Mouse (Mus musculus): ENCODE measurements around the gene Slc17a3. TPM values are rescaled to one million over a fixed set of nuclear protein-coding genes. Genes with fewer than 3 reads are reported as not detected.

Slc17a3 gene
- polyA plus RNA-seq, 1 experiment from 2014 or later: 11.0 TPM

GRCm38 (mm10) chr13:23893269-23893593, 54.0 kb downstream of the Slc17a3 start:
- Histone ChIP-seq H3K9me3 (ENCODE audit: low read length) (no peaks in the 10 kb centered on the region), H3K27me3 (ENCODE audit: insufficient read depth, low read length) (no peaks in the 10 kb centered on the region), H3K4me1 (ENCODE audit: insufficient read depth, low read length) (peaks cover 5% of the 10 kb centered on the region; the same call in 1 of the 2 replicates), H3K4me2 (replicated peaks; ENCODE audit: low read depth, low read length) (no peak overlapping the region), H3K9ac (replicated peaks; ENCODE audit: low read length) (no peak overlapping the region), H3K36me3 (ENCODE audit: insufficient read depth, low read length) (no peaks in the 10 kb centered on the region), H3K27ac (ENCODE audit: low read length) (no peak overlapping the region), H3K4me3 (ENCODE audit: low read length) (no peak overlapping the region)
- 72% methylated on average over 4 of the region's 4 CpGs for WGBS
- no peak for ATAC-seq (ENCODE audit: low FRiP score, low TSS enrichment)

- Histone ChIP-seq H3K4me3 (ENCODE audit: low read length) (no peak overlapping the region), H3K27me3 (ENCODE audit: insufficient read depth, low read length) (no peaks in the 10 kb centered on the region), H3K36me3 (ENCODE audit: insufficient read depth, low read length) (no peaks in the 10 kb centered on the region), H3K9ac (replicated peaks; ENCODE audit: low read length) (no peak overlapping the region), H3K9me3 (ENCODE audit: low read length) (no peaks in the 10 kb centered on the region), H3K4me2 (replicated peaks; ENCODE audit: low read depth, low read length) (0 out of 2 replicates have a peak overlapping the region, but pooled peaks have one; percentile 26), H3K4me1 (ENCODE audit: insufficient read depth, low read length) (peaks cover 9% of the 10 kb centered on the region; the same call in 1 of the 2 replicates), H3K27ac (ENCODE audit: low read length) (no peak overlapping the region)
- 7% methylated on average over 6 of the region's 6 CpGs for WGBS
- ATAC-seq (ENCODE audit: low FRiP score, low TSS enrichment): peak; percentile 57; the same call in 1 of the 2 replicates
Measured at GRCm38 (mm10) chr13:23898242-23898641, 59.0 kb downstream of the Slc17a3 start.

- ATAC-seq (ENCODE audit: low FRiP score, low TSS enrichment): no peak
- Histone ChIP-seq H3K27ac (ENCODE audit: low read length) (no peak overlapping the region), H3K9me3 (ENCODE audit: low read length) (no peaks in the 10 kb centered on the region), H3K27me3 (ENCODE audit: insufficient read depth, low read length) (no peaks in the 10 kb centered on the region), H3K9ac (replicated peaks; ENCODE audit: low read length) (no peak overlapping the region), H3K4me2 (replicated peaks; ENCODE audit: low read depth, low read length) (no peak overlapping the region), H3K4me1 (ENCODE audit: insufficient read depth, low read length) (no peaks in the 10 kb centered on the region), H3K4me3 (ENCODE audit: low read length) (no peak overlapping the region), H3K36me3 (ENCODE audit: insufficient read depth, low read length) (no peaks in the 10 kb centered on the region)
- 94% methylated on average over 5 of the region's 5 CpGs for WGBS
Measured at GRCm38 (mm10) chr13:23906906-23907305, 67.7 kb downstream of the Slc17a3 start.

- Histone ChIP-seq H3K4me2 (replicated peaks; ENCODE audit: low read depth, low read length) (no peak overlapping the region), H3K9me3 (ENCODE audit: low read length) (no peaks in the 10 kb centered on the region), H3K27me3 (ENCODE audit: insufficient read depth, low read length) (no peaks in the 10 kb centered on the region), H3K4me3 (ENCODE audit: low read length) (no peak overlapping the region), H3K27ac (ENCODE audit: low read length) (no peak overlapping the region), H3K9ac (replicated peaks; ENCODE audit: low read length) (no peak overlapping the region), H3K36me3 (ENCODE audit: insufficient read depth, low read length) (no peaks in the 10 kb centered on the region), H3K4me1 (ENCODE audit: insufficient read depth, low read length) (peaks cover 18% of the 10 kb centered on the region)
- 79% methylated on average over 5 of the region's 5 CpGs for WGBS
- ATAC-seq (ENCODE audit: low FRiP score, low TSS enrichment): no peak
Measured at GRCm38 (mm10) chr13:23910121-23910520, 70.9 kb downstream of the Slc17a3 start.

Other genes starting within 250 kb of the Slc17a3 start
- 3.2 and 3.3 TPM in 2 replicates for gene Hist1h2be, start 218.3 kb upstream of the Slc17a3 start, polyA plus RNA-seq (2015; fragmentation: Nextera tagmentation; extraction: Ambion mirVana)
- gene Hist1h1e, start 216.9 kb upstream of the Slc17a3 start, polyA plus RNA-seq (2015; fragmentation: Nextera tagmentation; extraction: Ambion mirVana): 14.7 and 15.9 TPM in 2 replicates
- gene Hist1h2ac, start 155.5 kb upstream of the Slc17a3 start, polyA plus RNA-seq (2015; fragmentation: Nextera tagmentation; extraction: Ambion mirVana): 1.3 and 1.6 TPM in 2 replicates
- 72.4 and 78.3 TPM in 2 replicates for gene Hist1h2bc, start 155.2 kb upstream of the Slc17a3 start, polyA plus RNA-seq (2015; fragmentation: Nextera tagmentation; extraction: Ambion mirVana)
- 0.26 TPM in 1 of 2 replicates, not detected in the other for gene Hist1h1t, start 143.6 kb upstream of the Slc17a3 start, polyA plus RNA-seq (2015; fragmentation: Nextera tagmentation; extraction: Ambion mirVana)
- 4.5 and 5.9 TPM in 2 replicates for gene Hist1h4c, start 141.0 kb upstream of the Slc17a3 start, polyA plus RNA-seq (2015; fragmentation: Nextera tagmentation; extraction: Ambion mirVana)
- gene Hfe, start 128.6 kb upstream of the Slc17a3 start, polyA plus RNA-seq (2015; fragmentation: Nextera tagmentation; extraction: Ambion mirVana): 9.3 and 9.4 TPM in 2 replicates
- gene Hist1h1c, start 100.6 kb upstream of the Slc17a3 start, polyA plus RNA-seq (2015; fragmentation: Nextera tagmentation; extraction: Ambion mirVana): 25.6 and 28.3 TPM in 2 replicates
- 6.8 and 9.7 TPM in 2 replicates for gene Hist1h3c, start 93.8 kb upstream of the Slc17a3 start, polyA plus RNA-seq (2015; fragmentation: Nextera tagmentation; extraction: Ambion mirVana)
- 2.1 and 2.5 TPM in 2 replicates for gene Hist1h2bb, start 92.7 kb upstream of the Slc17a3 start, polyA plus RNA-seq (2015; fragmentation: Nextera tagmentation; extraction: Ambion mirVana)
- 33.6 and 37.8 TPM in 2 replicates for gene Hist1h2ab, start 88.3 kb upstream of the Slc17a3 start, polyA plus RNA-seq (2015; fragmentation: Nextera tagmentation; extraction: Ambion mirVana)
- gene Hist1h3b, start 87.2 kb upstream of the Slc17a3 start, polyA plus RNA-seq (2015; fragmentation: Nextera tagmentation; extraction: Ambion mirVana): 8.8 and 13.2 TPM in 2 replicates
- gene Hist1h4b, start 82.4 kb upstream of the Slc17a3 start, polyA plus RNA-seq (2015; fragmentation: Nextera tagmentation; extraction: Ambion mirVana): 4.6 and 6.0 TPM in 2 replicates
- gene Hist1h4a, start 78.2 kb upstream of the Slc17a3 start, polyA plus RNA-seq (2015; fragmentation: Nextera tagmentation; extraction: Ambion mirVana): 0.90 TPM in 1 of 2 replicates, not detected in the other
- gene Hist1h3a, start 77.0 kb upstream of the Slc17a3 start, polyA plus RNA-seq (2015; fragmentation: Nextera tagmentation; extraction: Ambion mirVana): 6.1 and 7.8 TPM in 2 replicates
- gene Hist1h1a, start 75.8 kb upstream of the Slc17a3 start, polyA plus RNA-seq (2015; fragmentation: Nextera tagmentation; extraction: Ambion mirVana): 0.91 and 1.7 TPM in 2 replicates
- not detected in 2 replicates for gene Trim38, start 69.5 kb upstream of the Slc17a3 start, polyA plus RNA-seq (2015; fragmentation: Nextera tagmentation; extraction: Ambion mirVana)
- 0.39 TPM in 1 of 2 replicates, not detected in the other for gene Slc17a2, start 32.4 kb upstream of the Slc17a3 start, polyA plus RNA-seq (2015; fragmentation: Nextera tagmentation; extraction: Ambion mirVana)
- 24.2 and 29.8 TPM in 2 replicates for gene Slc17a1, start 28.3 kb downstream of the Slc17a3 start, polyA plus RNA-seq (2015; fragmentation: Nextera tagmentation; extraction: Ambion mirVana)
- gene Slc17a4, start 75.6 kb downstream of the Slc17a3 start, polyA plus RNA-seq (2015; fragmentation: Nextera tagmentation; extraction: Ambion mirVana): 4.4 and 4.9 TPM in 2 replicates
- not detected in 2 replicates for gene Hist1h2ba, start 94.7 kb downstream of the Slc17a3 start, polyA plus RNA-seq (2015; fragmentation: Nextera tagmentation; extraction: Ambion mirVana)
- not detected in 2 replicates for gene Hist1h2aa, start 95.0 kb downstream of the Slc17a3 start, polyA plus RNA-seq (2015; fragmentation: Nextera tagmentation; extraction: Ambion mirVana)
- 0.17 TPM in 1 of 2 replicates, not detected in the other for gene Scgn, start 151.8 kb downstream of the Slc17a3 start, polyA plus RNA-seq (2015; fragmentation: Nextera tagmentation; extraction: Ambion mirVana)